Mouse (Mus musculus): Measurements from ENCODE around the gene Gm33543.

DNA sequence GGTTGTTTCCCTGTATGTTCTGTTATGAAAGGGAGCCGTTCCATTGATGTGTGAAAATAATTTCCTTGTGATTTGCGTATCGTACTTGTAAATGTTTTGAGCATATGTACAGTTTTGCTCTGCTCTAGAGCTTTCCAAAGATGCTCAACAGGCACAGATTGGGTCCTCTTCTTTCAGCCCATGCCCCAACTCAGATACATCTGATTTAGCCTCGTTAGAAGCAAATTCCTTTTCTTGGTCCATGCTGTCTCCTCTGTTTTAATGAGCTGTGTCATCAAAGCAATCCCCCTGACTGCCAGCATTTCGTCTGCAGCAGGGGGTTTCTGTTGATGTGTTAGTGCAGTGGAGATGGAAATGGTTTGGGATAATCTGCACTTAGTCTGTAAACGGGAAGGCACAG lies 25.6 kb upstream of the Gm33543 start:
- no peak for TF ChIP-seq GATA1 (IDR thresholded peaks at IDR 0.05; ENCODE audit: borderline replicate concordance, low read length)
- TF ChIP-seq FLI1 (IDR thresholded peaks at IDR 0.05; ENCODE audit: low read length) = no peak

Data from megakaryocyte, embryonic 14.5 days (primary cell).